Mouse (Mus musculus): ENCODE measurements at regions not wholly inside any gene's neighbourhood (a gene's known extent, or its start where the extent isn't known, plus 50 kb on each side); places are given as distances from the start of the nearest gene placed in this dataset.
"Not testable (repeated sequence)": the region's sequence is repeated elsewhere in the genome, so short reads cannot be mapped to it uniquely, and the experiment has no call there.

DNA sequence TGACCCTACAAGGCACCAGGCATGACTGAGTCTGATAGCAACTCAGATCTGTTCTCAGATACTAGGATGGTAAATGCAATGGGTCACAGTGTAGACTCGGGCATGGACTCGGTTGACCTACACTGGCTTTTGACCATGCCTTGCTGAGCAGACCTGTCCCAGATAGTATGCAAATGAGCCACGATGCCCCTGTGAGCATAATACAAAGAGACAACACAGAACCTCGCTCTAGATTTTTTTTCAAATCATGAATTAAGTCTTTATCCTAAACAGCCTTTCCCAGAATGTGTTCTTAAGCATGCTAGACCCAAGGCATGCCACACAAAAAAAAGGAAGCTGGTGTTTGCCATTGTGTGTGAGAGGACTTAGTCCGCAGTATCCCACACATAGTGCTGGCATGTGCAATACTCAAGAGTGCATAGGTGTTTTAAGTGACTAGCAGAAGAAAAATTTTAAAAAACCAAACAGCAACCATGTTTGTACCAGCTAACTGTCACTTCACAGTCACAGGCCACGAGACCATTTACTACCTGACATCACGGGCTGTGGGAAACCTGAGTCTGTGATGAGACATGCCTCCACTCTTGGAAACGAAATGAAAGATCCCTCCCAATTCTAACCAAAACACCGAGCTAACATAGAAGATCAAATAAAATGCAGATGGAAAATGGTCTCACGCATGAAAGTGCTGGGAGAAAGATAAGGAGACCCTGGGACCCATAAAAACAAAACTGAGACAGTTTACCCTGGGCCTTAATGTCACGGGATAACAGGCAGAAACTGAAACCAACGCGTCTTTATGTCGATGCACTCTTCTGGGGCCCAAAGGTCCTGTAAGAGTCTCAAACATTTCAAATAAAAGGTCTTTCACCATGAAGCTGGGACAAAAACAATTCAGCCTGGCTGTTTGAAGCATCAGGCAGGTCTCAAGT is 95.2 kb downstream of the Fasl start:
- Histone ChIP-seq H3K4me2 (replicated peaks) (no peak overlapping the region), H3K9ac (no peak overlapping the region), H3K27me3 (replicated peaks) (no peaks in the 10 kb centered on the region), H3K4me3 (replicated peaks) (no peak overlapping the region), H3K4me1 (replicated peaks) (no peaks in the 10 kb centered on the region), H3K36me3 (no peaks in the 10 kb centered on the region), H3K27ac (no peak overlapping the region), H3K9me3 (no peaks in the 10 kb centered on the region)
- 81% methylated on average over 14 of the region's 14 CpGs for WGBS
- no peak for ATAC-seq

DNA sequence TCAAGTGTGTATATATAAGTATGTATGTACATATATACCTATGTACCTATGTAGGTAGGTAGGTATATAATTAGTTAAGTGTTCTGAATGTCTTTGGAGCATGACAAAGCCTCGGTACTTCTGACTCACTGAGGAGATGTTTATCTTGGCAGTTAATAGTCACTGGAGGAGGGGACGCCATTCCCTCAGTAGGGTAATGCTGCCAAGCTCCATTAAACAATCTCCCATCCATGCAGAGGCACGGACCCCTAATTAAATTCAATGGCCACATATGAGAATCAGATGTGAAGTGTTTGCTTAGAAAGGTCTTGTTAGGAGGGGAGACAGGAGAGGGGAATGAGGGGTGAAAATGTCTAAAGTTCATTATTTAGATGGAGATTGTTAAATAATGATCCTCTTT is 99.3 kb downstream of the Fasl start:
- Histone ChIP-seq H3K4me3 (replicated peaks) (no peak overlapping the region), H3K9me3 (no peaks in the 10 kb centered on the region), H3K4me1 (replicated peaks) (no peaks in the 10 kb centered on the region), H3K27me3 (replicated peaks) (no peaks in the 10 kb centered on the region), H3K36me3 (no peaks in the 10 kb centered on the region), H3K9ac (no peak overlapping the region), H3K4me2 (replicated peaks) (no peak overlapping the region), H3K27ac (no peak overlapping the region)
- no peak for ATAC-seq
- 16% methylated on average over 3 of the region's 3 CpGs for WGBS

GRCm38 (mm10) chr1:161687548-161687947 is 100.7 kb downstream of the Fasl start:
- H3K27me3 ChIP-seq (replicated peaks) = no peaks in the 10 kb centered on the region
- H3K27ac ChIP-seq = no peak overlapping the region
- no peak overlapping the region for H3K9ac ChIP-seq
- no peak overlapping the region for H3K4me3 ChIP-seq (replicated peaks)
- 20% methylated on average over 12 of the region's 12 CpGs for WGBS
- H3K4me1 ChIP-seq (replicated peaks) = no peaks in the 10 kb centered on the region
- H3K4me2 ChIP-seq (replicated peaks) = no peak overlapping the region
- no peak for ATAC-seq
- H3K9me3 ChIP-seq = no peaks in the 10 kb centered on the region
- no peaks in the 10 kb centered on the region for H3K36me3 ChIP-seq

- ATAC-seq = no peak
- Histone ChIP-seq H3K36me3 (no peaks in the 10 kb centered on the region), H3K4me2 (replicated peaks) (no peak overlapping the region), H3K9ac (no peak overlapping the region), H3K9me3 (no peaks in the 10 kb centered on the region), H3K4me1 (replicated peaks) (no peaks in the 10 kb centered on the region), H3K4me3 (replicated peaks) (no peak overlapping the region), H3K27ac (no peak overlapping the region), H3K27me3 (replicated peaks) (no peaks in the 10 kb centered on the region)
- 73% methylated on average over 6 of the region's 6 CpGs for WGBS
Measured at GRCm38 (mm10) chr1:161680558-161680957, 107.7 kb downstream of the Fasl start.

- Histone ChIP-seq H3K9me3 (no peaks in the 10 kb centered on the region), H3K4me1 (replicated peaks) (no peaks in the 10 kb centered on the region), H3K9ac (no peak overlapping the region), H3K36me3 (no peaks in the 10 kb centered on the region), H3K4me3 (replicated peaks) (no peak overlapping the region), H3K4me2 (replicated peaks) (no peak overlapping the region), H3K27me3 (replicated peaks) (no peaks in the 10 kb centered on the region), H3K27ac (no peak overlapping the region)
- ATAC-seq = no peak
- 77% methylated on average over 5 of the region's 5 CpGs for WGBS
Measured at GRCm38 (mm10) chr1:161670937-161671336, 117.4 kb downstream of the Fasl start.

GRCm38 (mm10) chr1:161664321-161664720 is 124.0 kb downstream of the Fasl start:
- Histone ChIP-seq H3K4me1 (replicated peaks) (no peaks in the 10 kb centered on the region), H3K9ac (no peak overlapping the region), H3K9me3 (no peaks in the 10 kb centered on the region), H3K4me3 (replicated peaks) (no peak overlapping the region), H3K4me2 (replicated peaks) (no peak overlapping the region), H3K27ac (no peak overlapping the region), H3K27me3 (replicated peaks) (no peaks in the 10 kb centered on the region), H3K36me3 (no peaks in the 10 kb centered on the region)
- ATAC-seq = no peak
- 50% methylated on average over 3 of the region's 3 CpGs for WGBS

DNA sequence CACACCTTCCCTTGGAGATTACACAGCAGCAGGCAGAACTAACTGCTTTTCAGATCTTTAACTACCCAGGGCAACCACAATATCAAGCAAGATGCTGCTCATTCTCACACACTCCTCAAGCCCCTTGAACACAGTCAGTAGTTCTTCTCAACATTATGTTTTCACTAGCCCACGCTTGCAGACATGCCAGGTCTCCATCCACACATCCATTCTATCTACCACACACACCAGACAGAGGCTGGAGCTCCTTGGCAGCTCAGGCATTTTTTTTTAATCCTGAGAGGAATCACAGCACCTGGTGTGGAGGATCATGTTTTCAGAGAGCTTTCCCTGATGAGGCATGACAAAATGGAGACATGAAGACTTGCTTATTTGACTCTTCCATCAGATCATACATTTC is 124.9 kb downstream of the Fasl start:
- Histone ChIP-seq H3K4me3 (replicated peaks) (no peak overlapping the region), H3K27ac (no peak overlapping the region), H3K4me1 (replicated peaks) (no peaks in the 10 kb centered on the region), H3K4me2 (replicated peaks) (no peak overlapping the region), H3K9me3 (no peaks in the 10 kb centered on the region), H3K27me3 (replicated peaks) (no peaks in the 10 kb centered on the region), H3K36me3 (no peaks in the 10 kb centered on the region), H3K9ac (no peak overlapping the region)
- no peak for ATAC-seq
- WGBS = 78% methylated on average over 1 of the region's 1 CpGs

DNA sequence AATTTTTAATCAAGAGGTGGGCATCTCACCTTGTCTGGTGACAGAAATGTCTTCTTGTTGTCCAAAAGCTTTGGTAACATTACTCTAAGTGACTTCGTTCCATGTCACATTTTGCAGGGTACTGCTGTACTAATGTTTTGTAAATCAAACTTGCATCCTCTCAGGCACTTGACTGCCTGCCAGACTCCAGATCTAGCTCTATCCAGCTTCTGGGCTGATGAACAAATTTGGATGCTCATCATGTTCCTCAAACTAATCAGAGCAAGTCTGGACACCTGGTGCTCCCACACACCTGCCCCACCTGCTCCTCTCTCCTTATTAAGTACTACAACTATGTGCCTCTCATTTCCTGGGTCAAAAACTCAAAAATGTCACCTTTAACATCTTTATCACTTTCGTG is 126.1 kb downstream of the Fasl start:
- H3K27ac ChIP-seq = no peak overlapping the region
- H3K36me3 ChIP-seq = no peaks in the 10 kb centered on the region
- no peaks in the 10 kb centered on the region for H3K4me1 ChIP-seq (replicated peaks)
- no peaks in the 10 kb centered on the region for H3K27me3 ChIP-seq (replicated peaks)
- H3K9me3 ChIP-seq = no peaks in the 10 kb centered on the region
- H3K9ac ChIP-seq = no peak overlapping the region
- WGBS = 85% methylated on average over 2 of the region's 2 CpGs
- H3K4me2 ChIP-seq (replicated peaks) = no peak overlapping the region
- no peak for ATAC-seq
- no peak overlapping the region for H3K4me3 ChIP-seq (replicated peaks)

GRCm38 (mm10) chr1:161657511-161657910 is 130.8 kb downstream of the Fasl start:
- Histone ChIP-seq H3K4me2 (replicated peaks) (no peak overlapping the region), H3K4me3 (replicated peaks) (no peak overlapping the region), H3K36me3 (no peaks in the 10 kb centered on the region), H3K9me3 (no peaks in the 10 kb centered on the region), H3K27ac (no peak overlapping the region), H3K9ac (no peak overlapping the region), H3K4me1 (replicated peaks) (no peaks in the 10 kb centered on the region), H3K27me3 (replicated peaks) (no peaks in the 10 kb centered on the region)
- WGBS = 76% methylated on average over 1 of the region's 1 CpGs
- no peak for ATAC-seq

DNA sequence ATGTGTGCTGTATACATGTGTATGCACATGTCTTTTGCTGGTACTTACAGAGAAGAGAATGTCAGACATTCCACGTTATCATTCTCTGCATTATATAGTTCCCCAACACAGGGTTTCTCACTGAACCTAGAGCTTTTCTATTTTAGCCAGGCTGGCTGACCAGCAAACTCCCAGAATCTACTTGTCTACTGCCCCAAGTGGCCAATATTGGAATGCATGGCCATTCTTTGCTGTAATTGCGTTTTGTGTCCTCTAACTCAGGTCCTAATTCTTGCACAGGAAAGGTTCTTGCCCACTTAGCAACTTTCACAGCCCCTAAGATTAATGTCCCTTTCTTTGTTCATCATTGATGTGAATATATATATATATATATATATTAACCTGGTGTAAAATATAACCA is 138.9 kb downstream of the Fasl start:
- Histone ChIP-seq H3K4me3 (replicated peaks) (no peak overlapping the region), H3K27me3 (replicated peaks) (no peaks in the 10 kb centered on the region), H3K36me3 (no peaks in the 10 kb centered on the region), H3K4me1 (replicated peaks) (no peaks in the 10 kb centered on the region), H3K9ac (no peak overlapping the region), H3K9me3 (no peaks in the 10 kb centered on the region), H3K4me2 (replicated peaks) (no peak overlapping the region), H3K27ac (no peak overlapping the region)
- ATAC-seq = no peak
- 64% methylated on average over 2 of the region's 2 CpGs for WGBS

DNA sequence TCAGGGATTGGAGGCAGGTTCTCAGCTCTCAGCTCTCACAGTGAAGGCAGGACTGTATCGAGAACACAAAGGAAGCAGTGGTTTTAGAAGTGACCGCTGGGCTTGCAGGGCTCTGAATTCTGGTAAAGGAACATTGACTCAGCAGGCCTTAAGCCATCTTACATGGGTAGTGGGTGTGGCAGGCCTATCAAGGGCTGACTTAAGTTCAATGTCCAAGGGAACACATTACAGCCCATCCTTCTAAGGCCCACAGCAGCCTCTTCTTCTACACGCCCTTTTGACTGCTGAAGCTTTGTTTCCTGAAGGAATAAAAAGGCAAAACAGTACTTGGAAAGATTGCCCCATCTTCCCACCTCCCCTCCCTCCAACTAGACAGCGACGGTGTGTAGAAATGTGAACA is 137.6 kb downstream of the Tnfsf18 start:
- 82% methylated on average over 5 of the region's 5 CpGs for WGBS
- Histone ChIP-seq H3K4me2 (replicated peaks) (no peak overlapping the region), H3K36me3 (no peaks in the 10 kb centered on the region), H3K4me3 (replicated peaks) (no peak overlapping the region), H3K27me3 (replicated peaks) (no peaks in the 10 kb centered on the region), H3K4me1 (replicated peaks) (no peaks in the 10 kb centered on the region), H3K27ac (no peak overlapping the region), H3K9me3 (no peaks in the 10 kb centered on the region), H3K9ac (no peak overlapping the region)
- peak; percentile 86 for ATAC-seq

GRCm38 (mm10) chr1:161621291-161621690 is 126.8 kb downstream of the Tnfsf18 start:
- Histone ChIP-seq H3K9ac (no peak overlapping the region), H3K4me3 (replicated peaks) (no peak overlapping the region), H3K27me3 (replicated peaks) (no peaks in the 10 kb centered on the region), H3K36me3 (no peaks in the 10 kb centered on the region), H3K4me1 (replicated peaks) (no peaks in the 10 kb centered on the region), H3K4me2 (replicated peaks) (no peak overlapping the region), H3K27ac (no peak overlapping the region), H3K9me3 (no peaks in the 10 kb centered on the region)
- ATAC-seq = no peak
- WGBS = 75% methylated on average over 6 of the region's 6 CpGs

DNA sequence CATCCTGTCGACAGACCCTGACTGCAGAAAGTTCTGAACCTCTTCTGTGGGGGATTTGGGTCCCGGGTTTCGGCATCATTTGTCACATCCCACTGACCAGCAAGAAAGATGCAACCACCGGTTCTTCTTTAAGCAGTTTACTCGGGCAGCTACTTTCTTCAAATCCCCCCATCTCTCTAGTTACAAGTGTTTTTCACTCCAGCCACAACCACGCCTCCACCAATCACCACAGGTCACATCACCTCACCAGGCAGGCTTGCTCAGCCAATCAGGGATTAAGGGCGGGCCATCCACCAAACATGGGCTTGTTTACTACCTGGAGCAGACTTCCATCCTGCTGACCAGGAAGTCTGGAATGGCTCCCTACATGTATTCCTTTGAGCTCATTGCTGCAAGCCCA is 119.6 kb downstream of the Tnfsf18 start:
- WGBS = 89% methylated on average over 7 of the region's 7 CpGs
- not testable (repeated sequence) for H3K9me3 ChIP-seq; H3K27me3 ChIP-seq (replicated peaks); H3K4me2 ChIP-seq (replicated peaks); H3K36me3 ChIP-seq; H3K27ac ChIP-seq; H3K4me3 ChIP-seq (replicated peaks); H3K9ac ChIP-seq; ATAC-seq; H3K4me1 ChIP-seq (replicated peaks)

All from intestine, embryonic 15.5 days (tissue).